Mouse (Mus musculus): ENCODE results near the gene Gdap2. TPM values are rescaled to one million over a fixed set of nuclear protein-coding genes. Genes with fewer than 3 reads are reported as not detected.

The Gdap2 gene
- 14.9 and 19.0 TPM in 2 replicates for polyA plus RNA-seq (2012; rRNA removed)

DNA sequence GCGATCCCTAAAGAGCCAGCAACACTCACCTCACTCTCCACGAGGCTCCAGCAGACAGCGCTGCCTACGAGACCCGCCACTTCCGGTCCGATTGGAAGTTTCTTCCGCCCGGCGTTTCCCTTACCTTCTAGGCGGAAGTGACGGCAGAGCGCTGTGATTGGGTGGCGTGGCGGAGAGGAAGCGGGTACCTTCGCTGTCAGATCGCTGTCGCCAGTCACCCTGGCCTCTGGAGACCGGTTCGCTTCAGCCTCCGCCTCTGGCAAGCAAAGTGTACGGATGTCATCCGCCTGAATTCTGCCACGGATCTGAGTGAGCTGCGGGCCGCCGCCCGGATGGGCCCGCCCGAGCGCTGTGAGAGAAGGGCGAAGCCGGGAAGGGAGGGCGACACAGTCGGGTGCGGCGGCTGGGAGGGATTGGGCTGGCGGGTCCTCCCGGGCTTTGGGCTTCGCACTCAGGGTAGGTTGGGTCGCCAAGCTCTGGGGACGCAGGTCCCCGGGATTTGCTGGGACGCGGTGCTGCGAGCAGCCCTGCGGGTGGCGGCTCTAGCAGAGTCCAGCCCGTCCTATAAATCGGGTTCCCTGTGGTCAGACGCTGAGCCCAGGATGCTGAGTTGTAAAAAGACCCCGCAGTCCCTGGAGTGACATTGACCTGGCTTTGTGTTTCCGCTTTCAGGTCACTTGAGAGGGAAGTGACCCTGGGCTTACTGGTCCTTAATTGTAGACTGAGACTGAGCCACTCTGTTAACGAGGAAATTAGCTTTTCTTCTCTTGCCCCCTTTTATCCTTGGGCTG lies at the start of gene Gdap2, which contains the start of gene Wdr3:
Gdap2 (plus strand) TSS at position 67 of the 791 bp plus-strand sequence.
Wdr3 (minus strand) TSS at position 93 of the 791 bp plus-strand sequence.
- DNase-seq (ENCODE audit: low read depth): peak; percentile 59

DNA sequence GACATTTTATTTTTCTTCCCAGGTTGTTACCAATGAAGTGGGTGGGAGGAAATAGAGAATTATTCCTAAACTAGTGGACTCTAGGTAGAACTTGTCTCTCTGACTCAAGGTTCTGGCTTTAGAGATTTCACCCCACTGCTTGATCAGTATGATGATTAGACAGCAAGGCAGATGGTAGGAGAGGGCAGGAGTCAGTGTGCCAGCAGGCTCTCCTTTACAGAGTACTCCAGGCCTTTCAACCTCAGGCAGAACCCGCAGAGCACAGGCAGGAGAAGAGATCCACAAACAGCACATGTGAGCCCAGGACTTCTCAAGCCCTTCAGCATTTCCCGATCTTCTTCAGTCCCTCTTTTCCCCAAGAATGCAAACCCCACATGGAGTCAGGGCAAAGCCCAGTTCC lies 43.5 kb upstream of the Gdap2 start:
- no peak for DNase-seq (ENCODE audit: low read depth)

DNA sequence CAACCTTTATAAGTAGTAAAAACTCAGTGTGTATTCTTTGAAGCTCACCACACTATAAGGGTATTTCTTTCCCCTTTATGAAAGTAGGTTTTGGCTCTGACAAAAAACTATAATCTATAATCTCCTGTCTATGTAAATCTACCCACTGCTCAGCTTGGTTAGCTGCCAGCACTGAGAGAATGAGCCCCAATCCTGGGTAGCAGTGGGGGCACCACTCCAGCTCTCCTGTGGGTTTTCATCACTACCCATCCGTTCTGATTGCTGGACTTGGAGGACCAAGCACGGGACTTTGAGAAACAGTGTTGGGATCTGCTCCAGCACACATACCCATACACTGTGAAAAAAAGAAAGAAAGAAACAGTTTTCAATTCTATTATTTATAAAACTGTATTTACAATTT lies 40.2 kb upstream of the Gdap2 start:
- no peak for DNase-seq (ENCODE audit: low read depth)

DNA sequence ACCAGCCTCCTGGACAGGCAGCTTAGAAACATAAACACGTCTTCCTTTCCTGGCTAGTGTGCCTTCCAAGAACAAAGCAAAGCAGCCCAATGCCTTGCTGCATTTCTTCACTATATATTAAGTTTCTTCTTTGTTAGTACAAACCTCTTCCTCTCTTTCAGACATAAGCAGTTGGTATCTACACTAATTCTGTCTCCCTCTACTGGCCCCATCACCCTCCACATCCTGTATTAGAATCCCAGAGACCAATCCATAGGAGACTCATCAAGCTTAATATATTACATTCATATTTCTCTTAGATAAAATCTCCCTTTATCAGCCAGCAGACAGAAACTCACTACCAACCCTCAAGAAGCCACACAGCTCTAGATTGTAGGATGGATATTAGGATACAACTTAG lies 39.7 kb upstream of the Gdap2 start:
- no peak for DNase-seq (ENCODE audit: low read depth)

DNA sequence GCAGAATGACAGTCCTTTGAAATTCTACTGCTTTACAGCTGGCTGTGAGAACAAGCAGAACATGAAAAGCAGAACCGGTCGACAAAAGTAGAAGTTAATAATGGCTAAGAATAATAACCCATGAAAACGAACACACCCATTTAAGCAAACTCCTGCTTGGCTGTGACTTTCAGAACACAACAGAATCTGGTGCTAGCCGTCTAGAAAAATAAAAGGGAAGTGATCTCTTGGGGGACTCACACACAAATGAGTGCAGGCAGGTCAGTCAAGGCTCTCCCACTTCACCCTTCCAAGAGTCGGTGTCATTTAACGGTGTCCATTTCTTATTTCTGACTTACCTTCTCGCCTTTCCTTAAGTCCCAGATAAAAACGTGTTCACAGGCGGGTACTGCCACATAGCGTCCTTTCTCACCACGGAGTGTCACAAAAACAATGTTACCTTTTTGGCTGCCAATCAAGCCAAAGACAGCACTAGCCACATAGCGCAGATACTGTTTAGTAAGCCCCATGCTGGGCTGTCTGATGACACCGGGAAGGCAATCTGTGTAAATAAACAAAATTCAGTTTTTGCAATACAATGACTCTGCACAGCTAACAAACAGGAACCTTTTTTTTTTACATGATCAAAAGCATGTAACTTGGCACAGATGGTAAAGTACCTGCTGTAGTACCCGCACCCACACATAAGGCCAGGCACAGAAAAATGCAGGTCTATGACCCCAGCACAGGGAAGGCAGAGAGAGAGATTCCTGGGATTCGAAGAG lies 1.3 kb upstream of the Gdap2 start:
- DNase-seq (ENCODE audit: low read depth): no peak

DNA sequence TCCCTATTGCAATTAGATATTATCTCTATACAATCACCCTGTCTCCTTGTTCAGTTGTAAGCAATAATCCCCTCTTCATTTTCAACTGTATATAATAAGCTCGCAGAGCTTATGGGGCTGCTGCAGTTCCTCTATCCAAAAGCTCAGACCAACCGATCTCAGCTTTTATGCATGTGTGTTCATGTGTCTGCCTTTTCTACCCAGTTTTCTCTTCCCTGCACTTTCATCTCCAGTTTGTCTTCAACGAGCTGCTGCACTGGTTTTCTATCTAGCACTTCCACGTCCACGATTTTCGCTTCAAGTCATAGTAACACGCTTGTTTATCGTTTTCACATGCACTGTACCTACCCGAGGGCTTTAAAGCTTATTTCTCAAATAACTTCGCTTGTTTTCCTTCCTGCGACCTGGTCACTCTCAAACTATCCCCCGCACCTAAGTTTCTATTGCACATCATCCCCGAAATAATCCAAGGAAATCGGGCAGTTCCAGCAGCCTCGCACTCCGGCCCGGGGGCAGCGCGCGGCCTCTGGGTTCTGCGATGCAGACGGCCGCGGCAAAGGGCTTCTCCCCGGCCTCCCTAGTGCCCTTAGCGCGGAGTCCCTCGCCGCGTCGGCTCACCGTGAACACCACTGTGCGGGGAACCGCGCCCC lies 391 bp upstream of the Gdap2 start:
- no peak for DNase-seq (ENCODE audit: low read depth)

DNA sequence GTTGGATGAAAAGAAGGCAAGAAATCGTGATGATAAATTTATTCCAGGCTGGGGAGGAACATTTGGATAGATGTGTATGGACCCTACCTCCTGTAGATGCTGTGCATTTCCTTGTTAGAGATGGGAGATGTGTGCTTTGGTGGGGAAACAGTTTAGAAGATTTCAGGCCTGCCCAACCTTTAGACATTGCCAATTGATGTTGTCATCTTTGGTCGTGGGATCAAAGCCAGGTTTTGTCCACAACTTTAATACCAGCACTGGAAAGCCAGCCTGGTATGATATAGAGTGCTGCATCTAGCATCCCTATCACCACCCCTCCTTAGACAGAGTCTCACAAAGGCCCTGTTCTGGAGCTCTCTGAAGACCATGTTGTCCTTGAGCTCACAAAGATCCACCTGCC lies 1.4 kb downstream of the Gdap2 start:
- no peak for DNase-seq (ENCODE audit: low read depth)

DNA sequence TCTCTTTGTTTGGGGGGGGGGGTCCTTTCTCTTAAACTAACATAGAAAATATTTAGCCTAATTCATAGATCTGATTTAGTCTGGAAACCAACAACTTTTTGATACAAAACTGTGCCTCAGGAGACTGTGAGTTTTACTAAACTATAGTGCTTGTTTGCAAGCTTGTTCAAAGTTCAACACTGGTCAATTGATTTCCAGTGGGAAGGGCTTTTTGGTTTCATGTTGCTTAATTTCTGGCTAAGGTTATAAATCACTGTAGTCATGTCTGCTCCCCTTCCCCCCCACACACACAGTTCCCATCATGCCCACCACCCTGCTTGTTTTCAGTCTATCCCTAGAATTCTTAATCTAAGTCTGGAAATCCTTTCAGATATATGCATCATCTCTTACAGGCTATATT lies 2.8 kb downstream of the Gdap2 start:
- no peak for DNase-seq (ENCODE audit: low read depth)

DNA sequence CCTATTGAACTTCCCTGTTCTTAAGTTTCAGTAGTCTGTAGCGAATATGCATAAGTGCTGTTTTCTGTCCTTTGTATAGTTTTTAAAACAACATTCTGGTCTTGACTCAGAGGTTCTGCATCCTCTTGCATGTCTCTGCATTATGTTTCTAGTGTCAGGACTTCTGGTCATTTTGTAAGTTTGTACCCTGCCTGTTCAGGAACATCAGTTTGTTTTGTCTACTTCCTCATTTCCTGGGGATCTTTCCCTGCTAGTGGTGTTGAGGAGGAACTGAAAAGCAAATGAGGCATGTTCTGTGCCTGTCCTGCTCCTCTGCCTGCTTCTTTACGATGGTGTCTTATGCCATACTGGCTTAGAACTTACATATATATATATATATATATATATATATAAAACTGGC lies 13.8 kb downstream of the Gdap2 start:
- DNase-seq (ENCODE audit: low read depth): no peak

DNA sequence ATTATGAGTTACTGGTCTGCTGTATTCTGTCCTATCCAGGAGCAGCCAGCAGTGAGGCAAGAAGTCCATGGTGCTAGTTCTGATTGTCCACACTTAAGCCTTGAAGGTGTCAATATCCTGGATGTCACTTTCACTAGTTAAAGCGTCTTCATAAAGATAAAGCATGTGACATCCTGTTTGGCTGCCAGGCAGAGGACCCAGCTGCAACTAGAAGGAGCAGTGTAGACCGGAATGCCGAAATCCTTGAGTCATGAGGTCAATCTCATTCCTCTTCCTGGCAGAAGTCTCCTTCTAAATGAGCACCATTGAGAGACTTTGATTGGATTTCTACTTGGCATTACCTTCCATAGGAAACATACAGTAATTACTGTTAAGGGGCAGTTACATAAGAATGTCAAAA lies 18.3 kb downstream of the Gdap2 start:
- DNase-seq (ENCODE audit: low read depth): no peak

DNA sequence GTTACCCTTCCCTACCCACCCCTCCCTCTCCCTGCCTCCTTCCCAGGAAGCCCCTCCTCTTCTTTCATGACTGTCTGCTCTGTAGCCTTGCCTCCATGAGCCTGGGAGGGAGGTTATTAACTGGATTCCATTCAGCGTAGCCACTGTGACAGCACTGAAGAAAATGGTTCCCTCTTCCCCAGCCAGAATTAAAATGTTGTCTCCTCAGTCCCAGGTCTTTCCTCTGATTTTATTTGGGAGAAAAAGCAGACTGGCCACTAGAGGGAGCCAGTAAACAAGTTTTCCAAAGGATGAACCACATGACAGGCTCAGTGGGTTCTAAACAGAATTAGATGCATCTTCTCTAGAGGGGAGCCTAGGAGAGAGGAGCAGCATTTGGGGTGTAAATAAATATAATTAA lies 27.3 kb downstream of the Gdap2 start:
- no peak for DNase-seq (ENCODE audit: low read depth)

DNA sequence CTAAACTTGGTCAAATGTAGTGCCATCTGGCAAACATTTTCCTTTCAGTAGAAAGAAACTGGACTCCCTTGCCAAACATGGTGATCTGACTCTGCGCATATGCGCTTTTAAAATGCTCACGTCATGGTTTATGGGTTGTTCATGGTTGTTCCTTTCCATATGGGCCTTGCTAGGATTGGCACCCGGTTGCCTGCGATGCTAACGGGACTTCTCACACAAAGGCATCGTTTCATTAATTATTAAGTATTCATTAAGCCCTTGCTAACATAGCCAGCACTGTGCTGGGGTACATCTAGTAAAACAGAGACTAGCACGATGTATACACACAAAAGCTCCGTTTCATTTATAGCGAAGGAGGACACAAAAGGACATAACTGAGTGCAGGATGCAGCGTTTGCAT lies 27.7 kb downstream of the Gdap2 start:
- no peak for DNase-seq (ENCODE audit: low read depth)

DNA sequence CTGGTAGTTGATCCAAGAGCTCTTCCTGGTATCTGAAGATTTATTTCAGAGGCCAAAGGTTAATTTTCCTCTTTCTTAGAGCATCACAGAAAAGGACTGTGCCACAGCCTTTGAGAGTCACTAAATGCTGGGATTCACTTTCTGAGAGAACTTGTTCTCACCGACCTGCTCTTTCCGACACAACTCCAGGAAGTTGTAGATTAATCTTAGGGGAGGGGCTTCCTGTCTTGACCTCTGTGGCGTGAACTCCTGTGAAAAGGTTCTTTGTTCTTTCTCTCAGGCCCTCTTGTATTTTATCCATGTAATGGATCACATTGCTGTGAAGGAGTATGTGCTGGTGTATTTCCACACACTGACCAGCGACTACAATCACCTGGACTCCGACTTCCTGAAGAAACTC lies 32.0 kb downstream of the Gdap2 start:
- no peak for DNase-seq (ENCODE audit: low read depth)

DNA sequence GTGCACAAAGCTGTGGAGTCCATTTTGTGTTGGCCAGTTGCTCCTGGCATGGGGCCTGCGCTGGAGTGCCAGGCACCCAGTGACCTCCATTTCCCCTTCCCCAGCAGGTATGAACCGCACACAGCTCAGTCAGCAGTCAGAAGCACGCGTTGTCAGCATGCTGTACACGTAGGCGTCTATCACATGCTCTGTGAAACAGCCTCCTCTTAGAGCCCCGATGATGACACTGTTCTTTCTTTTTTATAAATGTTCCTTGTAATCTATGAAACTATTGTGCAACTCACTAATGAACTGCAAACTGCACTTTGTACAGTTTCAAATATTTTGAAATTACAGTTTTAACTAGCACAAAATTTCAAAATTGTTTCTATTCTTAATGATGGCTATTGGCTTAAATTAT lies 39.4 kb downstream of the Gdap2 start:
- no peak for DNase-seq (ENCODE audit: low read depth)

DNA sequence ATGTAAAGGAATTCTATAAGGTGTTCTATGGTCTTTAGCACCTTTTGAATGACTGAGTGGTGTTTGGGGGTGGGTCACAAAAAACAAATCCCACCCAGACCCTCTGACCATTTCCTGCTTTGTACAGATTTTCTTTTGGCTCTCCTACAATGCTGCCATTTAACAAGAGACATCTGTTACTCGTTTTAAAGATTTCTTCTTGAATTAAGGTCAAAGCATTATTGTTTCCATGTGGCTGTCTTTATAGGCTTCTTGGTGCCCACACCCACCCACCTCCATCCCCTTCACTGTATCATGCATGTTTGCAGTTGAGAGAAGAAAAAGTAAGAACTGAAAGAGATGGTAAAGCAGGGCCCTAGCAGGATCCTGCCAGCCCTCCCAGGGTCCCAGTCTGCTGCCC lies 44.8 kb downstream of the Gdap2 start:
- DNase-seq (ENCODE audit: low read depth): no peak

DNA sequence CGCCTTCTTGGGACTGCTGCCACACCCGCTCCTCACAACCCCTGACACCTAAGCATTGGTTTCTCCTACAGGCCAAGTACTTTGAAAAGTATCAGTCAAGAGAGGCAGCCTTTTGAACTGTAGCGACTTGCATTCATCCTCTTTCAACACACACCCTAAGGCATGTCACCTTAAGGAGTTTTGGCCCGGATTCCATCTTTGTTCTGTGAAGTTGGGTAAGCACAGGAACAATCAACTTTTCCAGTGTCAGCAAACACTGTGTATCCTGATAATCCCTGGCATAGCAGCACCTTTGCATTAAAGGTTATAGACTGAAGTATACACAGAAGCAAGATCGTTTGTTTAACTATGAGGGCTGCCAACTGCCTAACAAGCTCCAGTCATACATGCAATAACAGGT lies 53.3 kb downstream of the Gdap2 start:
- peak; percentile 55 for DNase-seq (ENCODE audit: low read depth)

DNA sequence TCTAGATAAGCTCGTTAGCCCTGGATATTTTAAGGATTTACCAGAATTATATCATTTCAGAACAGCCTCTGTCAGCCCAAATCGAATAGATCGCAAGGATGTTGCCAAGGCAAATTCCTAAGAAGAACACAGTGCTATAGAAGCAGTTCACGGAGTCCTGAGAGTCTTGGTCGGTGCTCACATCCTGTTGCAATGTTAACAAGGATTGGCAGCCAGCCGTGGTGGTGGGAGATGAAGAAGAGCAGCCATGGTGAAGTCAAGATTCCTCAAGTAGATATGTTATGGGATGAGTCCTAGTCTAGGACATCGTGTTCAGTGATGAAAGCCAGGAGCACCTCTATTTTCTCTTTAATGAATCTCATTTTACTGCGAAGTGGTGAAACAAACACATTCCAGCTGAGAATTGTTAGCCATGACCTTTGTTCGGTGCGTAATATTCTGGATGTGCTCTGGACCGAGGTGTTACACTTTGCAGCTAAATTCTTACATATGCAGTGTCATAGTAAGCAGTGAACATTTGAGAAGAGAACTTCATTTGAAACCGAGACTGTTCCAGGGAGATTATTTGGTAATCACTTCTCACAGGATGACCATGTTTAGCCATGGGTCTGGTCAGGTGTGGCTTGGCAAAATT lies 63.3 kb downstream of the Gdap2 start:
- DNase-seq (ENCODE audit: low read depth): no peak

DNA sequence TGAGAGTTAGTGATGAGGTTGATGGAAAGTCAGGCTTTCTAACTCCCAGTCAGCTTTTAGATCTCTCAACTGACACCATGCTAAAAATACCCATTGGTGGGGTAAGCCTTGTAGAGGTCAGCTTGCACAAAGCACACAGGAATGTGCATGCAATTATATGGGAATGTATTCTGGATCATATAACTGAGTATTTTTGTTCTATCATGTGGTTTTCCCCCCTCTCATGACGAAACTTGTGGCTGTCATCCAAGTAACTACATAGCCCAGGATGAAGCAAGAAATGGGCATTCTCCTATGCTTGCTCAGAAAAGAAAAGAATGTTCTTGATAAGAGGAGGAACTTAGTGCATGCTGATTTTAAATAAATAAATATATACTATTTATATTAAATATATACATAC lies 65.3 kb downstream of the Gdap2 start:
- no peak for DNase-seq (ENCODE audit: low read depth)

DNA sequence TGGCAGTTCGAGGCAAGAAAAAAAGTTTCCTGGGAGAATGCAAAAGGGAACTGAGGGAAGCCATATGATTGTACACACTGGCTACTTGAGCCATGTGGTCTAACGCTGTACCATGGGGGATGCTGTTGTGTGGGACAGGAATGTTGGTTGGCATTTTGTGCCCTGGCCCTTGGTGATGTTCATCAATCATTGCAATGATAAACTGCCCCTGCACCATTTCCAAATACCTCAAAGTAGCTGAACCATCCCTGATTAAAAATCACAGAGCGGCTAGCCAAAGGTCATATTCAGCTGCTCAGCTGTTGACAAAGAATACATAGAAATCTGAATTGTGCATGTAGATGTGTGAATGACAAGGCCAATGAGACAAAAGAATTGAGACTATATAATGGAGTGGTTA lies 66.8 kb downstream of the Gdap2 start:
- no peak for DNase-seq (ENCODE audit: low read depth)

DNA sequence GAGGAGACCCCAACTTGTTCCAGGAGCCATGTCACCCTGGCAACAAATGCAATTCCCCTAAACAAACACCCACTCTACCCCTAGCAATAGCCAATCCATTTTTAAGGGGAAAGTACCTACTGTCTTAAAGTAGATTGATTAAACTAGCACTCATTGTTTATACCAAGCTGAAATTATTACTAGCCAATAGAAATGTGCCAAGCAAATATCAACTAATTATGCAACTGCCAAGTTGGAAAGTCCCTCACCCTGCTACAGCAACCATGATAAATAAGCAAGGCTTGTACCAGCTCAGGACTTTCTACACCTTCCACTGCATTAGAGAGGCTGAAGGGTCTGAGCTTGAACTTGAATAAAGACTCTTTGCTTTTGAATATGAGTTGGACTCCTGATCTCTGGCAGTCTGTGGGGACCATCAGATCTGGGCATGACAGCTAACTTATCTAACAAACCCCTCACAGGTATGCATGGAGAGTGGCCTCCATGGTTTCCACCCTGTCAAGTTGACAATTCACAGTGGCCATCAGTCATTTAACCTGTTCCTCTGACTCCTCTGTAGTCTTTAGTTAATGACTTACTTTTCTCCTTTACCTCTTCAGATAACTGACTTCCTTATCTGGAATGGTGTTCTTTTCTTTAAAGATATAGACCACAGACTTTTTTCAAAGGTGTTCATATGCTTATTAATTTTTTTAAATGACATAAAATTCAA lies 74.7 kb downstream of the Gdap2 start:
- no peak for DNase-seq (ENCODE audit: low read depth)

DNA sequence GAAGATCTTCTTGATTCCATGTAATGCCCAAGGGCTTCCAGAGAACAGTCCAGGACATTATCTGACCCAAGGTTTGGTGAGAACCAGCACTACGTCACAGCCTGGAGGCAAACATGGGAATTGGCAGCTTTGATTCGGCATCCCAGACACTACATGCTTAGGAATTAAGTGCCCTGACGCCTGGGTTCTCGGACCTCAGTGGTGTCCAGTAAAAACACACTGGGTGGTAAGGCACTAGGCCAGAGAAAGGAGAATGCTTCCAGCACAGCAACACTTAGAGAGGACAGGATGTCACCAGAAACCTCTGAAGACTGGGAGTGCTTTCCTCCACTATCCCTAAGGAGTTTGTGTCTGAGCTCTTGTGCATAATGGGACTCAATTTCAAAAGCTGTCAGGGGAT lies 80.0 kb downstream of the Gdap2 start:
- no peak for DNase-seq (ENCODE audit: low read depth)
